Mouse (Mus musculus) bone marrow, adult 2 months (tissue): ENCODE measurements at regions not wholly inside any gene's neighbourhood (a gene's known extent, or its start where the extent isn't known, plus 50 kb on each side); places are given as distances from the start of the nearest gene placed in this dataset.

ENCODE experiments used
- CTCF ChIP-seq: fragments of 200-500 bp; IDR thresholded peaks from 2 replicates; pipeline ENCODE4 v1.5.1; 2011; ENCODE audit warnings: low read length, control low read depth; ENCODE audit not compliant: control insufficient read depth, insufficient read depth
- POLR2A ChIP-seq: fragments of 200-500 bp; IDR thresholded peaks from 2 replicates; pipeline ENCODE4 v1.6.1; 2011; ENCODE audit warnings: low read depth, mild to moderate bottlenecking, control low read depth, low read length, borderline replicate concordance; ENCODE audit not compliant: control insufficient read depth

GRCm38 (mm10) chr11:117429326-117429752 lies 54.8 kb upstream of the Gm11733 start:
- TF ChIP-seq POLR2A = no peak
- TF ChIP-seq CTCF = no peak
